Mouse (Mus musculus) C2C12 (cell line): ENCODE data around the gene Ap3b2. TPM values are rescaled to one million over a fixed set of nuclear protein-coding genes. Genes with fewer than 3 reads are reported as not detected.
"Not testable (repeated sequence)": the region's sequence is repeated elsewhere in the genome, so short reads cannot be mapped to it uniquely, and the experiment has no call there.

Experiments used
- H3K27me3 ChIP-seq: one replicate; pipeline ENCODE4 v1.6.1; 2011; ENCODE audit not compliant: control insufficient read depth, insufficient read depth, insufficient read length
- H3K36me3 ChIP-seq: one replicate; pipeline ENCODE4 v1.6.1; 2011; ENCODE audit not compliant: control insufficient read depth, insufficient read depth
- H3K4me3 ChIP-seq: one replicate; pipeline ENCODE4 v1.5.1; 2011; ENCODE audit warnings: mild to moderate bottlenecking, control low read depth; ENCODE audit not compliant: poor library complexity, insufficient read depth, severe bottlenecking
- H3K79me2 ChIP-seq: one replicate; pipeline ENCODE4 v1.6.1; 2011; ENCODE audit not compliant: control insufficient read depth, insufficient read depth
- H3K79me3 ChIP-seq: one replicate; pipeline ENCODE4 v1.6.1; 2011; ENCODE audit warnings: low read depth, control low read depth
- H3ac ChIP-seq: one replicate; pipeline ENCODE3; 2011; ENCODE audit warnings: low read depth; ENCODE audit not compliant: control insufficient read depth, insufficient read length
- CEBPB ChIP-seq: IDR thresholded peaks from one replicate; pipeline ENCODE4 v1.6.1; 2011; ENCODE audit warnings: low read depth, mild to moderate bottlenecking, control low read depth, moderate library complexity
- CTCF ChIP-seq: IDR thresholded peaks from one replicate; pipeline ENCODE4 v1.5.1; 2011; ENCODE audit not compliant: control insufficient read depth, insufficient read depth, insufficient read length
- FOSL1 ChIP-seq: IDR thresholded peaks from one replicate; pipeline ENCODE4 v1.8.0; 2011; ENCODE audit warnings: mild to moderate bottlenecking, low read length; ENCODE audit not compliant: poor library complexity, insufficient read depth, severe bottlenecking
- MAX ChIP-seq: IDR thresholded peaks from one replicate; pipeline ENCODE4 v1.6.1; 2011; ENCODE audit warnings: mild to moderate bottlenecking, control low read depth
- MYOD1 ChIP-seq: IDR thresholded peaks from one replicate; pipeline ENCODE4 v1.6.1; 2011; ENCODE audit warnings: low read depth; ENCODE audit not compliant: control insufficient read depth, insufficient read length
- MYOG ChIP-seq: IDR thresholded peaks from one replicate; pipeline ENCODE4 v1.6.1; 2011; ENCODE audit not compliant: control insufficient read depth, insufficient read length; ENCODE audit errors: extremely low read depth
- USF1 ChIP-seq: IDR thresholded peaks from one replicate; pipeline ENCODE4 v1.6.1; 2011; ENCODE audit warnings: low read depth, mild to moderate bottlenecking, control low read depth, moderate library complexity
- polyA plus RNA-seq: library from polyadenylated mRNA; unstranded; fragments of >200 nt; fragmentation: generic; extraction: Trizol; gene quantifications from one replicate; pipeline ENCODE4 v1.2.1, GENCODE M21; 2012; ENCODE audit warnings: missing spikeins

Ap3b2 gene
- polyA plus RNA-seq, 1 experiment: not detected

GRCm38 (mm10) chr7:81492628-81493027 is 1.1 kb downstream of the Ap3b2 start:
- TF ChIP-seq CEBPB (no peak), FOSL1 (no peak), MYOG (no peak), MAX (no peak), USF1 (no peak), CTCF (no peak)
- Histone ChIP-seq H3K36me3 (no peaks in the 10 kb centered on the region), H3K79me2 (no peaks in the 10 kb centered on the region), H3K79me3 (no peaks in the 10 kb centered on the region), H3K4me3 (no peak overlapping the region), H3ac (no peak overlapping the region), H3K27me3 (peaks cover 34% of the 10 kb centered on the region)

DNA sequence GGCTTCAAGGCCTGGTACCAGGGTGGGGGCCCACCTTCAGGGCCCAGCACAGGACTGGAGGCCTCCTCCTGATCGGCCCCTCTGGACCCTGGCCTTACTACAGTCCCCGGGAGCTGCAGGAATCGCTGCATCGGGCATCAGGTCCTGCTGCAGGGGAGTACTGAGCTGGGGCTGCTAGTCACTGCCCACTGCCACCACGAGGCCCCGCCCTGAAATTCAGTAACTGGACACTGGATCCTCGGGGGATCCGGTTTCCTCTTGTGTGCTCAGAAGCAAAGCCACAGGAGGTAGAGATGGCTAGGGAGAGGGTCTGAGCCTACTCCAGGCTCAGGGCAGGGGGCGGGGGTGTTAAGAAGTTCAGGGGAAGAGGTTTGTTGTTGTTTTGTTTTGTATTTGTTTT is 4.1 kb downstream of the Ap3b2 start:
- Histone ChIP-seq H3ac (no peak overlapping the region), H3K79me3 (no peaks in the 10 kb centered on the region), H3K27me3 (peaks cover 12% of the 10 kb centered on the region), H3K36me3 (no peaks in the 10 kb centered on the region), H3K4me3 (no peak overlapping the region), H3K79me2 (no peaks in the 10 kb centered on the region)
- TF ChIP-seq CEBPB: no peak
- TF ChIP-seq USF1: no peak
- no peak for TF ChIP-seq MYOD1
- no peak for TF ChIP-seq FOSL1

- Histone ChIP-seq H3K79me2 (no peaks in the 10 kb centered on the region), H3K4me3 (no peak overlapping the region), H3K79me3 (no peaks in the 10 kb centered on the region), H3K36me3 (no peaks in the 10 kb centered on the region), H3ac (no peak overlapping the region), H3K27me3 (no peaks in the 10 kb centered on the region)
- TF ChIP-seq MAX: no peak
- TF ChIP-seq MYOD1: no peak
- no peak for TF ChIP-seq CEBPB
Observed at GRCm38 (mm10) chr7:81480800-81481199, 12.9 kb downstream of the Ap3b2 start.

- Histone ChIP-seq H3K4me3 (no peak overlapping the region), H3K36me3 (no peaks in the 10 kb centered on the region), H3K79me2 (no peaks in the 10 kb centered on the region), H3K27me3 (no peaks in the 10 kb centered on the region), H3ac (no peak overlapping the region), H3K79me3 (no peaks in the 10 kb centered on the region)
- no peak for TF ChIP-seq CTCF
- TF ChIP-seq USF1: no peak
- TF ChIP-seq MYOG: no peak
- no peak for TF ChIP-seq MAX
- TF ChIP-seq CEBPB: no peak
- no peak for TF ChIP-seq FOSL1
- no peak for TF ChIP-seq MYOD1
Observed at GRCm38 (mm10) chr7:81479531-81480090, 14.1 kb downstream of the Ap3b2 start.

DNA sequence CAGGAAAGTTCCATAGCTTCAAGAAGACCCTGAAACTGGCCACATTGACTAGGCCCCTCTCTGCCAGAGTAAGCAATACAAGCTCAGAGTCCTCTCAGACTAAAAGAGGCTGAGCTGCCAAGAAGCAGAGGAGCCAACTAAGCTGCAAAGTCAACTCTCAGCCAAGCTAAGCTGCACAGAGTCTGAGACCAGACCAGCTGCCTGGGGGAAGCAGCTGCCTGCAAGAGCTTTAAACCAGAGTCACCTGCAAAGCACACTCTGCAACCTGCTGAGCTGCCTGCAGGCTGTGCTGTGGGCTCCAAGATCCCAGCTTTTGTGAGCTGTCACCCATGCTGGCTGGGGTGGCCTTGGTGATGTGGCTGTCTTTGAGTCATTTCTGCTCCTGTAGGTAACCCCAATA is 15.5 kb downstream of the Ap3b2 start:
- H3K27me3 ChIP-seq, H3K4me3 ChIP-seq, H3K36me3 ChIP-seq, H3K79me2 ChIP-seq, H3ac ChIP-seq, H3K79me3 ChIP-seq: not testable (repeated sequence)

GRCm38 (mm10) chr7:81476833-81477232 is 16.9 kb downstream of the Ap3b2 start:
- H3K79me3 ChIP-seq: no peaks in the 10 kb centered on the region
- H3ac ChIP-seq: no peak overlapping the region
- H3K36me3 ChIP-seq: no peaks in the 10 kb centered on the region
- no peaks in the 10 kb centered on the region for H3K79me2 ChIP-seq
- TF ChIP-seq FOSL1 (no peak), CTCF (no peak), MYOG (no peak), CEBPB (no peak), MYOD1 (no peak), USF1 (no peak), MAX (no peak)
- H3K27me3 ChIP-seq: peaks cover 5% of the 10 kb centered on the region
- H3K4me3 ChIP-seq: no peak overlapping the region
